Mouse (Mus musculus): Measurements from ENCODE around the gene Rasgef1c.

- TF ChIP-seq CTCF (IDR thresholded peaks at IDR 0.05; ENCODE audit: low read depth, low read length), result no peak
- no peak for TF ChIP-seq POLR2A (IDR thresholded peaks at IDR 0.05; ENCODE audit: extremely low read depth, insufficient read depth, low read length)
Observed at GRCm38 (mm10) chr11:49936458-49936857, 34.8 kb downstream of the Rasgef1c start.

Data from liver, adult 2 months (tissue).